Mouse (Mus musculus): ENCODE results near the gene Inf2. TPM values are rescaled to one million over a fixed set of nuclear protein-coding genes. Genes with fewer than 3 reads are reported as not detected.

The Inf2 gene
- total RNA-seq, 1 experiment from 2014 or later, result 5.6 TPM

DNA sequence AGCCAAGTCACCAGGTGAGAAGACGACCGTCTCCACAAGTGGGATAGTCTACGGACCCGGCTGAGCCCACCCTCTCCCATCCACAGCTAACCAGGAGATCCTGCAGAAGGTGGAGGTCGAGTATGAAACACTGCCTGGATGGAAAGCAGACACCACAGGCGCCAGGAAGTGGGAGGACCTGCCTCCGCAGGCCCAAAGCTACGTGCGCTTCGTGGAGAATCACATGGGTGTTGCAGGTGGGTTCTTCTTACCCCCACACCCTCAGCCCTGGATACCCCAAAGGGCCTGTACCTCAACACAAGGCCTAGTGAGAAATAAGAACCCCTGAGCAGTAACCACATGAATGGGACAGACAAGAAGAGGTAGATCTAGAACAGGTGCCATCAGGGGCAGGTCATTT is 50.9 kb downstream of the Inf2 start:
- ATAC-seq (replicated peaks; ENCODE audit: insufficient number of reproducible peaks, low FRiP score, low TSS enrichment, poor library complexity, severe bottlenecking), result no peak

DNA sequence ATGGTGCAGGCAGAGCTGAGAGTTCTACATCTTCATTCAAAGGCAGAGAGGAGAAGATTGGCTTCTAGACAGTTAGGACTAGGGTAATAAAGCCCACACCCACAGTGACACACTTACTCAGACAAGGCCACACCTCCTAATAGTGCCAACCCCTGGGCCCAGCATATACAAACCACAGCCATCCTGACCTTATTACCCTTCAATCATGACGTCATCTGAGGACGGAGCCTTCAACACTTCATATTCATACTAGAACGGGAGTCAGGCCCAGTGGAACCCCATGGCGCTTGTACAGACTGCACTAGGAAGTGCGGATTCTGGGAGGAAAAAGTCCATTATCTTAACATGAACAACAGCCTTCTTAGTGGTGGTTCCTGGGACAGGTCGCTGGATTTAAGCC is 54.5 kb downstream of the Inf2 start:
- no peak for ATAC-seq (replicated peaks; ENCODE audit: insufficient number of reproducible peaks, low FRiP score, low TSS enrichment, poor library complexity, severe bottlenecking)

DNA sequence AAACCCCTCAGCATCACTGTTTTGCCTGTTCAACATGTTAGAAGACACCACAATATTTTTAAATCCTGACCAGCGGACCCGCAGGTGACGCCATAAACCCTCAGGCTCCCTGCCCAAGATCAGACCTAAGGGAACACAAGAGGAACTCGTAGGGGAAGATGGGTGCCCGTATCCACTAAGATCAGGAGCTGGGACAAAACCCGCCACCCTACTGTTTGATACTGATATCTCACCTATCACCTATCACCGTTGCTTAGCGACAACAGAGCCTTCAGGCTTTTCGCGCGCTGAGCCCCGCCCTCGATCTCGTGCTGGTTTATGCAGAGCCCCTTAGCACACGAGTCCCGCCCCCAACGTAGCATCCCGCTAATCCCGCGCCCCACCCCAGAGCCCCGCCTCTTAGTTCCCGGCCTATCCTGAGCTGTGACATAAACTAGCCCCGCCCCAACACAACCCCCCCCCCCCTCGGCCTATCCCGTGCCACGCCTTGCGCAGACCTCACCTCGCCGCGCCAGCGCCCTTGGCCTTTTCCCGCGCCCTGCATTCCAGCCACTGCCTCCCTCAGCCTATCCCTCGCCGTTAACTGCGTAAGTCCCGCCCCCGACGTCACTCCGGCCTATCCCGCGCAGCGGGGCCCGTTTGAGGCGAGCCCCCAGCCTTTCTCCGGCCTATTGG is 55.7 kb downstream of the Inf2 start, which contains the start of gene Siva1:
TSS of gene Siva1 (plus strand) at position 500 of the 675 bp plus-strand sequence.
- ATAC-seq (replicated peaks; ENCODE audit: insufficient number of reproducible peaks, low FRiP score, low TSS enrichment, poor library complexity, severe bottlenecking), result peak; percentile 85

DNA sequence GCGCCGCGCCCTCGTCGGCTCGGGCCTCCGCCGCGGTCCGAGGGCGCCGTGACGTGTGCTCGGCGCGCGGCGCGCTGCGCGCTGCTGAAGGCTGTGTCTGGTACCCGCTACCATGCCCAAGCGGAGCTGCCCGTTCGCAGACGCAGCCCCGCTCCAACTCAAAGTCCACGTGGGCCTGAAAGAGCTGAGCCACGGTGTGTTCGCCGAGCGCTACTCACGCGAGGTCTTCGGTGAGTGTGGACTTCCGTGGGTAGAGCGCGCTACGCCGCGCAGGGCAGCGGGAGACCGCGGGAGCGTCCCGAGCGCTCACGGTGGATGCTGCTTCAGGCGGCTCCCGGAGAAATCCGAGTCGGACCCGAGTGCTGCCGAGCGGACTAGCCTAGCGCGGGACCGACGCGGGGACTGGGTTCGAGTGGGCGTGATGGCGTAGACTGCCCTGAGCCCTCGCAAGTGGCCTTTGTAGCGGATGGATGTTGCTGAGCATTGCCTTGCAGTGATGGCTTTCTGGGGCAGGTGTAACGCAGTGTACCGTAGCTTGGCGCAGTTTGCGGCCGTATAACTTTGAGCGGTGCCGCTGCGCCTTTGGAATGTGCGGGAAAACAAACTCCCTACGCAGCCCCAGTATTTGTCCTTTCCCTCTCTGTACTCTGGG is 56.4 kb downstream of the Inf2 start:
- ATAC-seq (replicated peaks; ENCODE audit: insufficient number of reproducible peaks, low FRiP score, low TSS enrichment, poor library complexity, severe bottlenecking), result no peak; the same call in 1 of the 2 replicates

DNA sequence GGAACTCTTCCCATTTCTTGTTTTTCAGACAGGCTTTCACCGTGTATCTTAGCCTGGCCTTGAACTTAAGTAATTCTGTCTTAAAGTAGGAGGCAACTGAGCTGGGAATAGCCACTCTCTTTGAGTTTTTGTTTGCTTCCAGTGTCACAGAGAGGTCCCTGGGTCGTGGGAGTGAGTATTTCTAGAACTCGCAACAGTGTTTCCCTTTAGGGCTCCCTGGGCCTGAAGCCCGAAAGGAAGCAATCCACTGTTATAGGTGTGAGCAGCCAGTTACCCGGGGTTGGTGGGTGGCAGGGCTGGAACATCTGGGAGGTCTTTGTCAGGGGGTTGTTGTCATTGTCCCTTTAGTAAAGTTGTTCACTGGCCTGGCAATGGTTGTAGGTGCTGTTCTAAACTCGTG is 57.6 kb downstream of the Inf2 start:
- ATAC-seq (replicated peaks; ENCODE audit: insufficient number of reproducible peaks, low FRiP score, low TSS enrichment, poor library complexity, severe bottlenecking), result no peak

DNA sequence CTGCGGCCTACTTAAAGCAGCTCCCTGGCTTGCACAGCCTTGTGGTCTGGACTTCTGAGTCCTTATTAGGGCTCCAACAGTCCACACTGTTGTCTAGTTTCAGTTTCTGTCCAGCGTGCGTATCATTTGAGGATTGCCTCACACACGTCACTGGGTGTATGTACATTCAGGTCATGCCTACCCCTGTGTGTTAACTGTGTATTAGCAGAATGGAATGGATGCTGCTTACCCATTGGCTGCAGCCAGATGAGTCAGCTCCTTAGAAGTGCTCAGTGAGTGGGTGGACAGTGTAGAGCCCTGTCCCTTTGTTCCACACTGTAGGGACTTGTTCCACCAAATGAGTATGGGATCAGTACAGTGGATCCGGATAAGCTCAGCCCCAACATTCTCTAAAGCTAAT is 59.5 kb downstream of the Inf2 start:
- ATAC-seq (replicated peaks; ENCODE audit: insufficient number of reproducible peaks, low FRiP score, low TSS enrichment, poor library complexity, severe bottlenecking), result 0 out of 2 replicates have a peak, but pooled peaks have one; percentile 2

DNA sequence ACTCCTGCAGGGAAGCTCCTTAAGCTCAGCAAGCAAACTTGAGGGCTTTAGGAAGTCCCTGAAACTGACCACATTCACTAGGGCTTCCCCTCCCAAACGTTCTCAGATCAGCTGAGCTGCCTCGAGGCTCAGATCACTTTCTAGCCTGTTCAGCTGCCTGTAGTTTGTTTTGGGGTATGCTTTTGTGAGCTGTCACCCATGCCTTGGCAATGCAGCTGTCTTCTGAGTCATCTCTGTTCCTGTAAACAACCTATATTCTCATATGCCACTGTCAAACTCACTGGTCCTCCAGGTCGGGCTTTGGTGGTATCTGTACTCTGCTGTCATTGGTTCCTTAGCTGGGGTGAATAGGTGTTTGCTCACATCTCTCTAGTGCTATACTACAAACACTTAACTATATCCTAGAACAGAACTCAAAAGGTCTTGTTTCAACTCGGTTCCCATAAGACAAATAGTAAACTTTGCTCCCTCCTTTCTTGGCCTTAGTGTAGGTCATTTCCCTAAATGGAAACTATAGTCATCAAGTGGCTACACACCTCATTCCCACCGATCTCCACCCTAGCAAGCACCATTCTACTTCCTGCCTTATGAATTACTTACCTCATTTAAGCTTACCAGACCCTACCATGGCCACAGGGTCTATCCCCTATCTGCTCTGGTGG is 63.3 kb downstream of the Inf2 start:
- ATAC-seq (replicated peaks; ENCODE audit: insufficient number of reproducible peaks, low FRiP score, low TSS enrichment, poor library complexity, severe bottlenecking), result no peak

DNA sequence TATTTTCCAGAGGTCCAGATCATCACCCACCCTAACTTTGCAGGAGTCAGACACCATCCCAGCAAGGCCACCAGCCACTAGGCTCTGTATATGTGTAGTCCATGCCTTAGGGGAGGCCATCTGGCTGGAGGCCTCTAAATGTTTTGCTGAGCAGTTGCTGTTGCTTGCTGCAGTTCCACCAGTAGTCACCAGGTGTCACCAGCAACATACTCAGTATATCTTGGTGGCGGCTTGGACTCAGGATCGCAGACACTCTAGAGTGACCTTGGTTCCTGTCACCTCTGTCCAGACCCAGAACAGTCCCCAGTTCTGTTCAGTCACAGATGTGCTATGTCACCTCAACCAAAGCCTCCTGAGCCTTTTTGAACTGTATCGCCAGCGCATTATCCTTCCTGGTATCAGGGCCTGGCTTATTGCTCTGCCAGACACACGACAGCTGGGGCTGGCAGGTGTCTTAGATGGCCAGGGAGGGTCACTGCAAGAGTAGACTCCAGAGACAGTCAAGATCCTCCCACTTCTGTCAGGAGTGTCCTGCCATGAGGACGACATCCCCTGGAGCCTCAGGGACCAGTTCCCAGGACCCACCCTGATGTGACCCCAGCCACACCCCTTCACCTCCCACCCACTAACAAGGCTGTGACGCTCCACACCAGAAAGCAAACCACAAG is 64.7 kb downstream of the Inf2 start:
- ATAC-seq (replicated peaks; ENCODE audit: insufficient number of reproducible peaks, low FRiP score, low TSS enrichment, poor library complexity, severe bottlenecking), result peak; percentile 71

DNA sequence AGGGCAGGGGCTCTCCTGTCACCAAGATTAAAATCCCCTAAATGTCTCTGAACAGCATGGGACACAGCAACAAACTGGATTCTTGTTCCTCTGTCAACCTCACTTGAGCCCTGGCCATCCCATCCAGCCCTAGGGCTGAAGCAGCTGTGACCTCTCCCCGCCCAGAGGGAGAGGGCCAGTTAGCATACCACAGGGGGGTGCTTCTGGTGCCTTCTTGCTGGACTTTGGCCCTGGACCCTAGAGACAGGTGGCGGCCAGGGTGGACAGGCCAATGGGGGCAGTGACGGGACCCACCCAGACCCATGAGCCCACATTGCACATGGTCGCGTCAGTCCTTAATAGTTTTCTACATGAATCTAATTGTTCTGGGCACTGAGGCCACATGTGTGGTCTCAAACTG is 65.5 kb downstream of the Inf2 start:
- ATAC-seq (replicated peaks; ENCODE audit: insufficient number of reproducible peaks, low FRiP score, low TSS enrichment, poor library complexity, severe bottlenecking), result no peak

DNA sequence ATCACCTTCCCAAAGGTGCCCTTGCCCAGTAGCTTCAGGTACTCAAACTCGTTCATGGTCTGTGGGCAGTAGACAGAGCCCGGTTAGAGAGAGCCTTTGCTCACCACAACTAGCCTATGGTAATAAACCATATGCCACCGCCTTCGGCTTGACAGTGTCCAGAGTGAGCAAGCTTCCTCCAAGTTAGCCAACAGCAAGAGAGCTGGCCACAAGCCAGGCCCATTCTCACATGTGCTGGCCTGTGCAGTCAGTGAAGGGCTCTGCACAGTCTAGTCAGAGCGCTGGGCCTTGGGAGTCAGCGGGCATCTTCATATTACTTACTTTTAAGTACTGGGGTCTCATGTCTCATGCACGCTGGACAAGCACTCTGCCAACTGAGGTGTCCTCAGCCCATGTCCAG is 70.0 kb downstream of the Inf2 start:
- ATAC-seq (replicated peaks; ENCODE audit: insufficient number of reproducible peaks, low FRiP score, low TSS enrichment, poor library complexity, severe bottlenecking), result no peak

DNA sequence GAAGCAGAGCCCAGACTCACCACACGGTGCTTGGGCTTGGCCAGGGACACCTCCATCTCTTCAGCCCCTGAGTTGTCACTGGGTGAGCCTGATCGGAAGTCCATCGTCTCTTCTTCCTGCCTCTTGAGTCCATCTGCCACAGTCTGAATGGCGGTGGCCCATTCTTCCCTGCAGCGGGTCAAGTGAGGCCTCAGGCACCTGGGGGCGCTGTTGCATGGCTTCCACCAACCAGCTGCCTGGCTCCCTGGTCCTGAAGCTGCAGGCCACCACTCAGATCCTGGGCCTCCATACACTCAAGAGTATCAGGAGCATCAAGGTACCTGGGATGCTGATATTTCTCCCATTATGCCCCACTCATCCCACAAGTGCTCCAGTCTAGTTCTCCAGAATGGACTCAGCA is 70.5 kb downstream of the Inf2 start:
- no peak for ATAC-seq (replicated peaks; ENCODE audit: insufficient number of reproducible peaks, low FRiP score, low TSS enrichment, poor library complexity, severe bottlenecking)

DNA sequence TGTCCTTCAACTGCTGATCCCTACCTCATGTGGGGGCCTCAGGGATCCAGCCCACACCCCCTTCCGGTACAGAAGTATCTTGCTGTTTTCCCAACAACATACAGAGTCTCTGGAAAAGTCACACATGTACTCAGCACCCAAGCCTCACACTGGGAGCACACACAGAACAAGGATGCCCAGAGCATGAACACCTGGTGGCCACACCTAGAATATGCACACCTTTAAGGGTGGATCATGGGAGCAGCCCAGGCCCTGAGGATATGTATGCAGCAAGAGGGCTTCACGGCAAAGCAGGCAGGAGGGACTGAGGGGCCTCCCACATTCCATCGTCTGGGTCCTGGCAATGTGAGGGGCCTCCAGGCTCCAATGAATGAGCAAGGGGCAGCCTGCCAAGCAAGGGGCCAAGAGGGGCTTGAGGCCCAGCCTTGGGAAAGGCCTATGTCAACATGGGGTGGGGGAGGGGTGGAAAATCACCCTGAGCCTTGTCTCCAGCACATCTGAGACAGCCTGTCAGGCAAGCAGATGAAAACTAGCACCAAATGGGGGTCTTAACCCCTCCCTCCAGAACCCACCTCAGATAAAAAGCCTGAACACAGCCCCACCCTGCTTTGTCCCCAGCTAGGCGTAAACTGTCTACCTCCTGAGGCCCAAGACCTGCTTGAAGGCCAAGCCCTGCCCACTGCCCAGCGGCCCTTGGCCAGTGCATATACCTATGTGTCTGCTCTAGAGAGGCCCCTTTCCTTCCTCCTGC is 72.2 kb downstream of the Inf2 start:
- no peak for ATAC-seq (replicated peaks; ENCODE audit: insufficient number of reproducible peaks, low FRiP score, low TSS enrichment, poor library complexity, severe bottlenecking)

DNA sequence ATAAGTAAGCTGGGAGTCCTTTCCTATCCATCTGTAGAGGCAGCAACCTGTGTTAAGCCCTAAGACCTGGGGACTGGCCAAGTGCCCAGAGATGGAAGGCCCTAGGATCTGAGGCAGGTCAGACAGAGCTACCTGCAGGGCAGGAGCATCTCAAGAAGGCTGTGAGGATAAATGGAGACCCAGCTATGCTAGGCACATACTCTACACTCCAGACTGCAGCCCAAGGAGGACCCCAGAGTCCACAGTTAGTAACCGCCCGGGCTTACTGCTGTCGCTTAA is 72.7 kb downstream of the Inf2 start:
- no peak for ATAC-seq (replicated peaks; ENCODE audit: insufficient number of reproducible peaks, low FRiP score, low TSS enrichment, poor library complexity, severe bottlenecking)

DNA sequence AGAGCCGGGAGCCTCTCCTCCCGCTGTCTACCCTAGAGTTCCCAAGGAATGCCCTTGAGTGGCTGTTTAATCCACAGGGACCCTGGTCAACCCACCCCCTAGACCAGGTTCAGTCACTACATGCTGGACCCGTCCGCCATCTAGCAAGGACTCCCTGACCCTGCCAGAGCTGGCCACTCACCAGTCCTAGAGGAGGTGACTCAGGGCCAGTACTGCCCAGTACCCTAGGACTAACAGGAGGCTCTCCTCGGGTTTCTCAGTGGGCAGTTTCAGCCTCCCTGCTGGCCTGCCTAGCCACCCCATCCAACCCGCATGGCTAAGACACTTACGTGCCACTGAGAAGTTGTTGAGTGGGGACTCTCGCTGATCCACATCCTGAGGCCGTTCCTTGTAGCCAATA is 73.3 kb downstream of the Inf2 start:
- no peak for ATAC-seq (replicated peaks; ENCODE audit: insufficient number of reproducible peaks, low FRiP score, low TSS enrichment, poor library complexity, severe bottlenecking)

DNA sequence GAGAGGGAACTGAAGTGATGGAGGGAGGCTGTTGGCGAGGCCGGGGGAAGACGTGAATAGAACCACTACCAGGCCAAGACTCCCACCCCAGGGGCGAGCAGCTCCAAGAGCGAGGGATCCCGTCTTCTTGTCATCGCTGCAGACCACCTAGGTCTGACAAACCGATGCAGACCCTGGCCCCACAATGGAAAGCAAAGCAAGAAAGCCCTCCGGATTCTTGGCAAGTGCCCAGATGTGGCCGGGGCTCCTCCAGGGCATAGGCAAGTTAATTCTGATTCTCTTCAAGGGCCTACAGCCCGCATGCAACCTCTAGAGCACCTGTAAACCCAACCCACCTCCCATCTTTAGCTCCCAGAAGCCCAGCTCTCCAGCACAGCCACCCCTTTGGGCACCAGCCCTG is 74.7 kb downstream of the Inf2 start:
- ATAC-seq (replicated peaks; ENCODE audit: insufficient number of reproducible peaks, low FRiP score, low TSS enrichment, poor library complexity, severe bottlenecking), result no peak

DNA sequence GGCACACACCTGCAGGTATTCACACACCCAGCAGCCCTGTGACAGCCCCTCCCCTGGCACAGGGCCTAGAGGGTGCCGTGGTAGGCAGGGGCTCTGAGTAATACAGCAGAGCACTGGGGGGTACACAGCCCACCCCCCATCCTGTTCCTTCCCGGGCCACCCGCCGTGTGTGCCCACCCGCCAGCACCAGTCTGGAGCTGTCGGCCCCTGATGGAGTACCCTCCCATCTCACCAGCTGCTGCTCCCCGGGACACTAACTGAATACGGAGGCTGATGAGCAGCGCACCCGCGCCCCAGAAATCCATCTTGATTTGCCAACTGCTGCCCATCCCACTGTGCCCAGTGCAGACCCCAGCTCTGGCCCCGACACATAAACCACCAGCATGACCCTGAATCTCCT is 75.1 kb downstream of the Inf2 start:
- no peak for ATAC-seq (replicated peaks; ENCODE audit: insufficient number of reproducible peaks, low FRiP score, low TSS enrichment, poor library complexity, severe bottlenecking)

DNA sequence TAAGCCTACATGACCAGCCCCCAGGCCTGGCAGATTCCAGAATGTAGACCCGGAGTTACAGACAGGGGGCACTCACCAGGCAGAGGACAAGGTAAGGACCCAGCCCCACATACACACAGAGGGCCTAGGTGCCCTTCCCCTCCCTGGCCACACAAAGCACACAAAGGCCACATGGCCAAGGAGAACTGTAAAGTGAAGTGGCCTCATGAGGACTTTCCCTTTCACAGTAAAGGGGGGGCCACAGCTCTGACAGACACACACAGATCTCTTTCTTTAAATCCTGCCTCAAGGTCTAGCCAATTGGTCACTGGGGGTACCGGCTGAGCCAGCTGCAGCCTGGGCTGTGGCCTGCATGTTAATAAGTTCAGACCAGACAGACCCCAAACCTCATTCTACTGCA is 75.5 kb downstream of the Inf2 start:
- ATAC-seq (replicated peaks; ENCODE audit: insufficient number of reproducible peaks, low FRiP score, low TSS enrichment, poor library complexity, severe bottlenecking), result no peak

DNA sequence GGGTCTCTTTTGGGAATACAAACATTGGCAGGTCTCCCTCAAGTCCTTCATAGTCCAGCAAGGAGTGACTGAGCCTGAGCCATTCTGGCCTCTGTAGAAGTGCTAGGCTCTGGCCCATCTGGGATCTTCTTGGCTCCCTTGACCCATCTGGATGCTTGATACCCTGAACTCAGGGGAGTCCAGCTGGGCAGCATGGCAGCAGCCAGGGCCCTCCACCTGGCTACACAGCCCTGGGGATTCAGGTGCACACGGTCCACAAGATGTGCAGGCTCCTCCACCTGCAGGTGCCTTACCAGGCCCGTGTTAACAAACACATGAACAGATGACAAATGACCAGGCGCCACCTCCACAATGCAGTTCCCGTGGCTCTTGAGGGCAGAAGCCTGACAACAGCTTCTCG is 76.1 kb downstream of the Inf2 start:
- no peak for ATAC-seq (replicated peaks; ENCODE audit: insufficient number of reproducible peaks, low FRiP score, low TSS enrichment, poor library complexity, severe bottlenecking)
